Mouse (Mus musculus): ENCODE measurements at regions not wholly inside any gene's neighbourhood (a gene's known extent, or its start where the extent isn't known, plus 50 kb on each side); places are given as distances from the start of the nearest gene placed in this dataset.

DNA sequence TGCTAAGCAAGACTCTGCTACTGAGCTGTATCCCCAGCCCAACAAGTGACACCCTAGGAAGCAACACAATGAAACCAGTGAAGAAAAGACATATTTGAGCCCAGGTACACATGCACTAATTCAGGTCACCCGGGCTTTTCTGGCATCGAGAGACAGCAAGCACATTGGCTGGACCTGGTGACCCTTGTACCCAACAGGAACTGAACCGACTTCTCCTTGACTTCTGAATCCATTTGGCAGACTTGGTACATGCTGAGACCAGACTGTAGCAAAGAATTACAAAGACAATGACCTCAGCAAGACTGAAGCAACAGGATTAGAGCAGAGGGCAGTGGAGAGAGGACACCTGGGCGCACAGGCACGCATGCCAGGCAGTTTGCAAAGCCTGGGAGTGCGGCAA lies 79.1 kb downstream of the Sema4f start:
- no peak for DNase-seq

DNA sequence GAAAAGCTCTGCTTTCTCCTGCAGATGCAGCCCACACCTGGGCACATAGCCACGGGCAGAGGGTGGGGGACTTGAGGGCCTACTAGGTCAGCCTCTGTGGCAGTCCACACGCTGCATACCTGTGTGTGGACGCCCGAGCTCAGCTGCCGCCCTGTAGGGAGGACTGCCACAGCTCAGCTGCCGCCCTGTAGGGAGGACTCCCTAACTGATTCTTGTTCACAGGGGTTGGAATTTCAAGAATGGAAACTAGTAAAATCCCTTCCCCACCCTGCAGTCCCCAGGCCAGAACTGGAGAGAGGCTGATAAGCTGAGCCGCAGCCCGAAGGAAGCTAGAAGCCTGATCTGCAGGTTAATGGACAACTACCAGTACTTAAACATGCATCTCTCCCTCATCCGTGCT lies 82.0 kb upstream of the Hk2 start:
- no peak for DNase-seq

DNA sequence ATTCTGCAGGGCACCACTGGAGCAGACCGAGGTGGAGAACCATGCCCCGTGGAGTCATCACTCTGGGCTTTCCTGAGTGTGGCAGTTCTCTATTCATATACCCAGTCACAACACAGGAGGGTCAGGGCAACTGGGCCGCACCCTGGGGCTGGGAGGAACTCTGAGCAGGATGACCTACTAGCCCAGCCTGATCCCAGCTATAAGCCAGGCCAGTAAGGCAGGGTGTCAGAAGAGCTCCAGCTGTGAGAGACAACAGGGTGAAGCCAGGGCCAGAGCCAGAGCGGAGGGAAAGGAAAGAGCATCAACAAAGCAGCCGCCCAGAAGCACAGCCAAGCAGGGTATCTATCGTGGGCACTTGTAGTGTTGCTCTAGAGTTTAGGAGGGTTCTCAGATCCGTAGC lies 81.1 kb upstream of the Hk2 start:
- DNase-seq, result no peak

DNA sequence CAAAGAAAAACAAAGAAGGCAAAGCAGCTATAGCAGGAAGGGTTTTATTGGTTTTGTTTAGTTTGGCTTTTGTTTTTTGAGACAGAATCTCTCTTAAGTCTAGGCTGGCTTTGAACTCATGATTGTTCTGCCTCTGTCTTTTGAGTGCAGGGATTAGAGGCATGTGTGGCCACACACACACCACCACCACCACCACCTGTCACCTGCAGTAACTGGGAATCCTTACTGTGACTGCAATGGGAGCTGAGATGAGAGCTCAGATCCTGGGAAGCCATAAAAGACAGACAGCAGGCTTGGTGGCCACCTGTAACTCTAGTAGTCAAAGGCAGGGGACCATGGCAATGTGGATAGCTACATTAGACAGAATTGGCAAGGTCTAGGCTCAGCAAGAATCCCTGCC lies 80.5 kb upstream of the Hk2 start:
- no peak for DNase-seq

DNA sequence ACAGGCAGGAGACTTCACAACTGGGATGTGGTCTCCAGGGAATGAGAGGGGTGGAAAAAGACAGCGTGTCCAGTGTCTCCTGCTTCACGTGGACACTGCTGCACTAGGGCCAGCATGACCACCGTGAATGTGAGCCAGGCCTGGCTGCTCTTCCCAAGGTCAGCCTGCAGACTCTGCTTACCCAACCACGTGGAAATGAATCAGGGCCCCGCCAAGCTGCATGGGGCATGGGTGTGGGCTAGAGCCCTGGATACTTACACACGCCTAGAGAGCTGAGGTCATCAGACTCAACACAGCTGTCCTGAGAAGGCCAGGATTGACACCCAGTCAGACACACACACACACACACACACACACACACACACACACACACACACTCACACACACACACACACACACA lies 80.1 kb upstream of the Hk2 start:
- no peak for DNase-seq

DNA sequence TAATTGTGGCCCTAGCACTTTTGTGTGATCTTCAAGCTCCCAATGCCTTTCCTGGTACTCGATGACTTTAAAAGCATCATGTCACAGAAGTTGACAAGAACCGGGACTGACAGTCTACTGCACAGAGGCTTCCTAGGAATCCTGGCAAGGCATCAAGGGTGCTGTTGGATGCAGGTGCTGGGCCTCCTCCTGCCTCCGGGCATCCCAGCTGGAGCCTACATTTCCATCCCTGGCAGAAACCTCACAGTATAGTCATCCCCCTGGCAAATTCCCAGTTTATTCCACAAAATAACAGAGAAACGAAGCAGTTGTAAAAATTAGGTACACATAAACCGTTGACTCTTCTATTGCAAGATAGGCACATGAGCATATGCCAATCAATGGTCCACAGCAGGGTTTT lies 78.8 kb upstream of the Hk2 start:
- no peak for DNase-seq

DNA sequence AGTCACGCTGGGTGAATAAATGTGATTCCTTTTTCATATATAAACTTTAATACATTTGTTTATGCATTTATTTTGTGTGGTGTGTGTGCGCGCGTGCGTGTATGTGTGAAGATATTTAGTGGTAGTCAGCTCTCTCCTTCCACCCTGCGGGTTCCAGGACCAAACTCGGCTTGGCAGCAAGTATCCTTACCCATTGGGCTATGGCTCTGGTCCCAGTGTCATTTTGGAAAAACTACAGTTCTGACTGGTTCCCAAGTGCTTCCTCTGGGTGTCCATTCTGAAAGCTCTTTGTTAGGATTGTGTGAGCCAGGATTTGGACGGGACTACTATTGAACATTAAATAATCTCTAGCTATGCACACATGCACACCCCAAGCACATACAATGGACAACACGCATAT lies 76.3 kb upstream of the Hk2 start:
- DNase-seq, result no peak

DNA sequence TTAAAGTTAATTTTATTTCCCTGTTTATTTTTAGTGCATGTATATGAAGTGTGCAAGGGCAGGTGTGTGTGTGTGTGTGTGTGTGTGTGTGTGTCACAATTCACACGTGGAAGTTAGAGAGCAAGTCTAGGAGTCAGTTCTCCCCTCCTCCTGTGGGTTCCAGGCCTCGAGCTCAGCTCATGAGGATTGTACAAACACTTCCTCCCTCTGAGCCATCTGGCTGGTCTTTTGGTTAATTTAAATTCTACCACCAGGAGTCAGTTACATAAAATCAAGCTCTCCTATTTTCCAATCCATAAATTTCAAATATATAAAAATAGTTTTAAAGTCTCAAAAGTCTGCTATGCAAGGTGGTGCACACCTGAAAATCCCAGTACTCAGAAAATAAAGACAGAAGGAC lies 73.3 kb upstream of the Hk2 start:
- DNase-seq, result no peak

DNA sequence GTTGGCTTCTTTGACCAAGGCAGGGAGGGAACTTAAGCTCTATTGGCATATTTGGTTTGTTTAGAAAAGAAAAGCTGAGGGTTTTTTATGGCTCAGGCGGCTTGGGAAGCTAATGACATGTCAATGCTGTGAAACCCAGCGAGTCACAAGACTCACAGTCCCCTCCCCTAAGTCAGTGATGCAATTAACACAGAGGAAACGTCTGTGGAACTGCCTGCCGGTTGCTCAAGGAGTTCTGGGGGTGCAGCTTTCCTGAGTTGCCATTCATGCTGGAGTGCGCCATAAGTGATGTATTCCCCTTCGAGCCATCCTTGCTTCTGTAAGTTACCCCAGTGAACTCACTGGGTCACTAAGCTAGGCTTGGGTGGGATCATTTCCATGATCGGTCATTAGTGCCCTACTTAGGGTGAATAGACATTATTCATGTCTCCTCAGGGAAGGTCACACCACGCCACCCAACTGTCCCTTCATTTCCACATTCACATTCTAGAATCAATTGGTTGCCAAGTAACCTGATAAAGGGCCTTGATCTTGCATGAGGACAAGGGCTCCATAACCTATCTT lies 72.4 kb upstream of the Hk2 start:
- DNase-seq, result no peak

DNA sequence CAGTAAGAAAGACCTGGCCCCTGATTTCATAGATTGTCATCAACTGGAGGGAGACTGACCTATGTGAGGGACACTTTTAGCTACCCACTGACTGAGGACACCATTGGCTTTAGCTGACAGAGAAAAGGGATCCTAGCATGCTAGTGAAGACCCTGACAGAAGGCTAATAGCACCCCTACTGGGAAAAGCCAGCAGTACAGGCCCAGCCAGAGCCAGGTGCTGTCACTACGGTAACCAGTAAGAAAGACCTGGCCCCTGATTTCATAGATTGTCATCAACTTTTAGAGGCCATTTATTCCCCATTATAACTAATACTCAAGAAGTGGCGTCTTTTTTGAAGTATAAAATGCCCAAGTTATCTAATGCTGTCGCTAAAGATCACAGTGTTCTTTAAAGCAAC lies 70.2 kb upstream of the Hk2 start:
- DNase-seq, result peak; percentile 41

DNA sequence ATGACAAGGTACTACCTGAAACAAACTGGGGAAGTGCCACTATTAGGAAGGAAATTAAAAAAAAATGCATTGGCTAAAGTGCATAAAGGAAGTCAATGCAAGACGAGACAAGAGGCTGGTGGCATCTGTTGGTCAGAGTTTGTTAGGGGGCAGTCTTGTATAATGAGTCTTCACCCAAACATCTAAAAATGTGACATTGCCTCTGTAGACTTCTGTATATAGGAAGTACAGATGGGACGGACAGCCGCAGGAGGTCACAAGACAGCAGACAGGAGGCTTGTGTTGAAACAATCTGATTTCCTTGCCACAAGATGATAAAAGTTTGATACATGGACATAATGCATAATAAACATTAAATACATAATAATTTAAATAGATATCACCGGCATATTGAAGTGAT lies 69.6 kb upstream of the Hk2 start:
- no peak for DNase-seq

DNA sequence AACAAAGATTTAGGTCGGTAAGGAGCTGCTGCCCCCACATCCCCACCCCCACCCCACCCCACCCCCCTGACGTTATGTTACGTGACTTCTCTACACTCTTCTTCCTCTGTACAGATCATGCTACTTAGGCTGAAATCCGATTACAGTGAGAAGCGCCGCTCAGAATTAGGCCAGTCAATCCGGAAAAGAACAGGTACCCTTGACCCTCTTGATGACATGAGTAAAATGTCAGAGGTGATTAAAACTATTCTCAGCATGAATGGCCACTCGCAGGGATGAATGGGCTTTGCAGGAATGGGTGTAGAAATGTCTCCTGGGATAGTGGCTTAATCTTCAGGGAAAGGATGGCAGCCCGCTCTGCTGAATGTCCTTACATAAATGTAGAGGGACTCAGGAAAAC lies 63.0 kb upstream of the Hk2 start:
- DNase-seq, result no peak

DNA sequence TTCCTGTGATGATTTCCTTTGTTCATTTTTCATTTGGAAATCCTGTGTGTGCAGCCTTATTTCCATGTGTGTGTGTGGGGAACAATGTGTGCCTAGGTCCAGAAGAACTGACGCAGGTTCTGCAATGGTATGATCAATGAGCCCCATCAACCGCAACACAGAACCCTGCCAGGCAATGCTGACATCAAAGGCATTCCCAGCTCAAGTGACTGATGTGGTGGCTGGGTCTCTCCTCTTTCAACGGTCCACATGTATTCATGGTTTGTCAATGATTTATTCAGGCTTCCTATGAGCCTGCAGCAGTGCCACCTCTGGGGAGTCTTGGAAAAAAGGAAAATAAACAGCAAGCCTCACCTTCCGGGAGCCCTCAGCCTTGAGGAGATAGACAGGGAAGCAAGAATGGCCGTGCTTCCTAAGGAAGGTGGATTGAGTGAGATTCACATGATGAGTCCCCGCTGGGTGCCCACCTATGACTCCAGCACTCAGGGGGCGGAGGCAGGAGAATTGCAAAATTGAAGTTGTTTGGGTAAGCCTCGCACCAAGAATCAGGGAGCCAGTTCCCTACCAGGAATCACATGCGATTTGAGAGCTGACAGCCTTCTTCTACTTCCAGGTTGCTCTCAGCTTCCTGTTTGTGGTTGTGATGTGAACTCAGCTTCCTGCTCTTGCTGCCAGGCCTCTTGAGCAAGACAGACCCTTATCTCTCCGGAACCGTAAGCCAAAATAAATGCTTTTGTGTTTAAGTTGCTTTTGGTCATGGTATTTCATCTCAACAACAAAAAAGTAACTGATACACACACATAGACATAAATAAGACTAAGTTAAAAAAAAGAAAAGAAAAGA lies 61.2 kb upstream of the Hk2 start:
- DNase-seq, result no peak

DNA sequence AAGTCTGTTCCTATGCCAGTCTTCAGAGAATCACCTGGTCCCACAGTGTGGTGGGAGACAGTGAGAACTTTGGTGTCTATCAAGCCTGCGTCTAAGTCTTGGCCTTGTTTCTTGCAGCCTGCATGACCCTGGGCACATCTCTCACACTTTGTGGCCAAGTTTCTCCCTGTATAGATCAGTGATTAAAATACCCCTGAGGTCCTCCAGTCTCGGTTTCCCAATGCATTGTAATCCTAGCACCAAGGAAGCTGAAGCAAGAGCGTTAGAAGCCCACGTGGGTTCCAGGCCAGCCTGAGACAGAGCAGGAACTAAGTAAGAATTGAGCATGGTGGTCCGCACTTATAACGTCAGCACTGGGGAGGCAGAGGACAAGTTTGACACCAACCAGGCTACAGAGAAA lies 59.6 kb upstream of the Hk2 start:
- DNase-seq, result no peak

DNA sequence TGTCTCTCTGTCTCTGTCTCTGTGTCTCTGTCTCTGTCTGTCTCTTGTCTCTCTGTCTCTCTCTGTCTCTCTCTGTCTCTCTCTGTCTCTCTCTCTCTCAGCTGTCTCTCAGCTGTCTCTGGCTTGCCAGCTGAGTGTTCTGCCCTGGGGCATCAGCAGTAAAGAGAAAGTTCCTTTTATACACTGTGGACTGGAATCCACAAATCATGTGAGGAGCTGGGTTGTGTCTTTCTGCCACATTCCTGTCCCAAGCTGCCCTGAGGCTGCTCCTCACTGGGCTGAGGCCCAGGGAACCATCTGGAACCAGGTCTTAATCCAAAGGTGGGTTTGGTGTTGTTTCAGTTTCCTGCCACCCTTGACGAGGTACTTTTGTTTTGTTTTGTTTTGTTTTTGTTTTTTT lies 57.0 kb upstream of the Hk2 start:
- no peak for DNase-seq

DNA sequence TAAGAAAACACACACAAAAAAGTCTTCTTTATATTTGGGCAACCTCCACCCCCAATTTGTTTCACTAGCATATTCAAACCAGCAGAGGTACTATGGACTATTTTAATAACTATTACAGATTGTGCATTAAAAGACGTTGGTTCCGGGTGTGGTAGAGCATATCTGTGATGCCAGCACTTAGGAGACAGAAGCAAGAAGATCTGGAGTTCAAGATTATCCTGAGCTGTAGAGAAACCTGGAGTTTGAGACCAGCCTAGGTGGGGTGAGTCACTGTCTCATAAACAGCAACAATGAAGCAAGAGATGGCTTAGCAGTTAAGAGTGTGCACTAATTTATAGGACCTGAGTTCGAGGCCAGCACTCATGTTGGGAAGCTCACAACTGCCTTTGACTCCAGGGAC lies 50.4 kb upstream of the Hk2 start:
- no peak for DNase-seq

DNA sequence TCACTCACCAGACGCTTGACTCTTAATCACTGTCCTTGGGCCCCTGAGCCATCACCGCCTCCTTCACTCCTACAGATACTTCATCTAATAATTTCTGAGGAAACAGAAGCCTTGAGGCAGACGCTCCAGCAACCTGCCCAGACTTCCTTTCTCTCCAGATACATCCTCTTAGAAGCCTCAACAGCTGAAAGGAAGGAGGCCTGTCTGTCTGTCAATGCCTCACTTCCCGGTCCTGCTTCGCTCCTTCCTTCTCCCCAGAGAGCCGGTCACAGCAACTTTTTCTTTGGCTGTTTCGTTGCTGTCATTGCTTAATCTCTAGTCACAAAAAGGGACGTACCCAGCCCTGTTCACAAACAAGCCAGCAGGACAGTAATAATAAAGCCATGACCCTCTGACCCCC lies 50.0 kb upstream of the Hk2 start:
- DNase-seq, result no peak
